Mouse (Mus musculus) T-helper 17 cell (primary cell): ENCODE data around the gene Med7.

Source experiments
- in situ Hi-C, 2 experiments: fragments of 300-600 bp; cut with MboI, MseI; formaldehyde crosslinking; loops; 1 replicate in 1 of 2; 2 replicates in 1 of 2; pipeline ENCODE4 v1.15.1; 2025; ENCODE audit warnings: high pct_unique_total_duplicates in 2 of 2

Gene Med7

GRCm38 (mm10) chr11:46488650-46489049 is 51.9 kb downstream of the Med7 start:
- in situ Hi-C loops = loop anchor here in 1 of 2 experiments (5.0 kb wide), 1 partner anchor 34 kb away; the partner anchor contains the start of gene Gm12169
